Mouse (Mus musculus): ENCODE data around the gene Cstf3. TPM values are rescaled to one million over a fixed set of nuclear protein-coding genes. Genes with fewer than 3 reads are reported as not detected.
"Not testable (repeated sequence)": the region's sequence is repeated elsewhere in the genome, so short reads cannot be mapped to it uniquely, and the experiment has no call there.

The Cstf3 gene
- total RNA-seq (2014; rRNA removed) (10.0 and 24.8 TPM in 2 replicates), polyA plus RNA-seq (2015; fragmentation: Nextera tagmentation; extraction: Ambion mirVana) (61.2 and 64.8 TPM in 2 replicates)

GRCm38 (mm10) chr2:104590068-104590828 lies at the start of gene Cstf3:
TSS of gene Cstf3 (plus strand) at chr2:104590523.
- Histone ChIP-seq H3K9me3 (ENCODE audit: low read length) (no peaks in the 10 kb centered on the region), H3K9ac (replicated peaks; ENCODE audit: low read length) (peak within 1 kb of the TSS; percentile 81), H3K4me2 (ENCODE audit: low read depth, low read length) (peak within 1 kb of the TSS; percentile 79), H3K4me3 (ENCODE audit: low read length) (peak within 1 kb of the TSS; percentile 68), H3K36me3 (ENCODE audit: insufficient read depth, low read length) (no peaks in the 10 kb centered on the region), H3K4me1 (ENCODE audit: insufficient read depth, low read length) (peaks cover 16% of the 10 kb centered on the region), H3K27me3 (ENCODE audit: insufficient read depth, low read length) (no peaks in the 10 kb centered on the region), H3K27ac (peak within 1 kb of the TSS; percentile 85)
- WGBS, result under 1% methylated on average over 59 of the region's 59 CpGs
- ATAC-seq (peak; percentile 100), DNase-seq (ENCODE audit: low spot score) (peak; percentile 100)
- peak; percentile 58 for TF ChIP-seq CTCF (IDR thresholded peaks at IDR 0.05; ENCODE audit: low read depth)

GRCm38 (mm10) chr2:104556711-104557110 lies 33.6 kb upstream of the Cstf3 start:
- not testable (repeated sequence) for H3K36me3 ChIP-seq (ENCODE audit: insufficient read depth, low read length); H3K9me3 ChIP-seq (ENCODE audit: low read length); H3K4me3 ChIP-seq (ENCODE audit: low read length); H3K9ac ChIP-seq (replicated peaks; ENCODE audit: low read length); H3K27me3 ChIP-seq (ENCODE audit: insufficient read depth, low read length); H3K4me2 ChIP-seq (ENCODE audit: low read depth, low read length); ATAC-seq; DNase-seq (ENCODE audit: low spot score); H3K4me1 ChIP-seq (ENCODE audit: insufficient read depth, low read length); H3K27ac ChIP-seq
- 94% methylated on average over 22 of the region's 22 CpGs for WGBS

GRCm38 (mm10) chr2:104557722-104558121 lies 32.6 kb upstream of the Cstf3 start:
- ATAC-seq, result no peak
- H3K27me3 ChIP-seq (ENCODE audit: insufficient read depth, low read length), result no peaks in the 10 kb centered on the region
- no peaks in the 10 kb centered on the region for H3K9me3 ChIP-seq (ENCODE audit: low read length)
- no peak for TF ChIP-seq CTCF (IDR thresholded peaks at IDR 0.05; ENCODE audit: low read depth)
- WGBS, result 90% methylated on average over 9 of the region's 9 CpGs
- no peak overlapping the region for H3K4me3 ChIP-seq (ENCODE audit: low read length)
- H3K4me2 ChIP-seq (ENCODE audit: low read depth, low read length), result no peak overlapping the region
- no peak overlapping the region for H3K27ac ChIP-seq
- DNase-seq (ENCODE audit: low spot score), result no peak
- H3K4me1 ChIP-seq (ENCODE audit: insufficient read depth, low read length), result no peaks in the 10 kb centered on the region
- H3K36me3 ChIP-seq (ENCODE audit: insufficient read depth, low read length), result no peaks in the 10 kb centered on the region
- H3K9ac ChIP-seq (replicated peaks; ENCODE audit: low read length), result no peak overlapping the region

- no peak overlapping the region for H3K4me2 ChIP-seq (ENCODE audit: low read depth, low read length)
- no peak overlapping the region for H3K9ac ChIP-seq (replicated peaks; ENCODE audit: low read length)
- no peaks in the 10 kb centered on the region for H3K36me3 ChIP-seq (ENCODE audit: insufficient read depth, low read length)
- no peak for TF ChIP-seq CTCF (IDR thresholded peaks at IDR 0.05; ENCODE audit: low read depth)
- no peak overlapping the region for H3K27ac ChIP-seq
- H3K4me3 ChIP-seq (ENCODE audit: low read length), result no peak overlapping the region
- WGBS, result 90% methylated on average over 4 of the region's 4 CpGs
- ATAC-seq (no peak), DNase-seq (ENCODE audit: low spot score) (no peak)
- no peaks in the 10 kb centered on the region for H3K4me1 ChIP-seq (ENCODE audit: insufficient read depth, low read length)
- no peaks in the 10 kb centered on the region for H3K27me3 ChIP-seq (ENCODE audit: insufficient read depth, low read length)
- no peaks in the 10 kb centered on the region for H3K9me3 ChIP-seq (ENCODE audit: low read length)
Measured at GRCm38 (mm10) chr2:104558326-104558725, 32.0 kb upstream of the Cstf3 start.

- no peak overlapping the region for H3K9ac ChIP-seq (replicated peaks; ENCODE audit: low read length)
- no peaks in the 10 kb centered on the region for H3K4me1 ChIP-seq (ENCODE audit: insufficient read depth, low read length)
- DNase-seq (ENCODE audit: low spot score) (peak; percentile 27), ATAC-seq (no peak)
- 74% methylated on average over 6 of the region's 6 CpGs for WGBS
- H3K9me3 ChIP-seq (ENCODE audit: low read length), result no peaks in the 10 kb centered on the region
- H3K27me3 ChIP-seq (ENCODE audit: insufficient read depth, low read length), result no peaks in the 10 kb centered on the region
- H3K4me2 ChIP-seq (ENCODE audit: low read depth, low read length), result no peak overlapping the region
- H3K27ac ChIP-seq, result no peak overlapping the region
- TF ChIP-seq CTCF (IDR thresholded peaks at IDR 0.05; ENCODE audit: low read depth), result no peak
- no peak overlapping the region for H3K4me3 ChIP-seq (ENCODE audit: low read length)
- no peaks in the 10 kb centered on the region for H3K36me3 ChIP-seq (ENCODE audit: insufficient read depth, low read length)
Measured at GRCm38 (mm10) chr2:104558938-104559337, 31.4 kb upstream of the Cstf3 start.

GRCm38 (mm10) chr2:104559591-104560380 lies 30.5 kb upstream of the Cstf3 start:
- Histone ChIP-seq H3K4me2 (ENCODE audit: low read depth, low read length) (no peak overlapping the region), H3K36me3 (ENCODE audit: insufficient read depth, low read length) (no peaks in the 10 kb centered on the region), H3K4me3 (ENCODE audit: low read length) (no peak overlapping the region), H3K9me3 (ENCODE audit: low read length) (no peaks in the 10 kb centered on the region), H3K4me1 (ENCODE audit: insufficient read depth, low read length) (no peaks in the 10 kb centered on the region), H3K9ac (replicated peaks; ENCODE audit: low read length) (no peak overlapping the region), H3K27ac (no peak overlapping the region), H3K27me3 (ENCODE audit: insufficient read depth, low read length) (no peaks in the 10 kb centered on the region)
- no peak for TF ChIP-seq CTCF (IDR thresholded peaks at IDR 0.05; ENCODE audit: low read depth)
- ATAC-seq, result no peak
- DNase-seq (ENCODE audit: low spot score), result no peak
- WGBS, result 94% methylated on average over 4 of the region's 4 CpGs
